Comparison of ENCODE assay signal across 8 mouse cellular contexts in genomic region chr4:130629391-130629790, GRCm38 (mm10). TPM values are rescaled to one million over a fixed set of nuclear protein-coding genes. Genes with fewer than 3 reads are reported as not detected.
DNase-seq lines count a peak whose midpoint lies in the region; ATAC-seq lines count a peak whose summit lies in the region.

No protein-coding gene starts in this region.

- no peaks in the 10 kb centered on the region for H3K27me3 ChIP-seq in embryonic facial prominence, embryonic 10.5 days (replicated peaks; ENCODE audit: low read depth, poor library complexity, severe bottlenecking)
- H3K27me3 ChIP-seq in heart, embryonic 13.5 days (replicated peaks), result no peaks in the 10 kb centered on the region
- no peaks in the 10 kb centered on the region for H3K27me3 ChIP-seq in kidney, embryonic 16.5 days (ENCODE audit: insufficient read depth, low read length)

- DNase-seq in layer of hippocampus, postnatal 10 days (ENCODE audit: low spot score in 2 of 2), result peak; percentile 15 to 23
- DNase-seq in layer of hippocampus, adult 9-11 months, result no peak
- DNase-seq in embryonic facial prominence, embryonic 10.5 days (ENCODE audit: low spot score), result peak; percentile 27
- DNase-seq in mesoderm, embryonic 11.5 days (ENCODE audit: low read depth, low spot score), result peak; percentile 66
- DNase-seq in testis, postnatal 10 days (ENCODE audit: low spot score), result peak; percentile 47
- no peak for DNase-seq in thymus, adult 18-20 months

- WGBS in embryonic facial prominence, embryonic 10.5 days, result 14% methylated on average over 4 of the region's 4 CpGs
- 6% methylated on average over 4 of the region's 4 CpGs for WGBS in heart, embryonic 13.5 days
- 4% methylated on average over 4 of the region's 4 CpGs for WGBS in kidney, embryonic 16.5 days

- peak overlapping the region; percentile 66 for H3K4me2 ChIP-seq in heart, embryonic 13.5 days
- H3K4me2 ChIP-seq in kidney, embryonic 16.5 days (replicated peaks; ENCODE audit: low read depth, low read length), result peak overlapping the region; percentile 51

- peak overlapping the region; percentile 45; the same call in 1 of the 2 replicates for H3K27ac ChIP-seq in embryonic facial prominence, embryonic 10.5 days (replicated peaks)
- H3K27ac ChIP-seq in heart, embryonic 13.5 days (replicated peaks), result peak overlapping the region; percentile 83
- peak overlapping the region; percentile 82 for H3K27ac ChIP-seq in kidney, embryonic 16.5 days (ENCODE audit: low read length)

- no peaks in the 10 kb centered on the region for H3K9me3 ChIP-seq in embryonic facial prominence, embryonic 10.5 days
- H3K9me3 ChIP-seq in heart, embryonic 13.5 days, result no peaks in the 10 kb centered on the region
- no peaks in the 10 kb centered on the region for H3K9me3 ChIP-seq in kidney, embryonic 16.5 days (ENCODE audit: low read length)

- H3K4me3 ChIP-seq in embryonic facial prominence, embryonic 10.5 days, result peak overlapping the region; percentile 41
- peak overlapping the region; percentile 41 for H3K4me3 ChIP-seq in heart, embryonic 13.5 days
- peak overlapping the region; percentile 28 for H3K4me3 ChIP-seq in kidney, embryonic 16.5 days (ENCODE audit: low read length)

- H3K36me3 ChIP-seq in embryonic facial prominence, embryonic 10.5 days (replicated peaks), result no peaks in the 10 kb centered on the region
- no peaks in the 10 kb centered on the region for H3K36me3 ChIP-seq in heart, embryonic 13.5 days
- no peaks in the 10 kb centered on the region for H3K36me3 ChIP-seq in kidney, embryonic 16.5 days (ENCODE audit: insufficient read depth, low read length)

- ATAC-seq in heart, embryonic 13.5 days (ENCODE audit: extremely low read depth, insufficient number of reproducible peaks, low FRiP score, low TSS enrichment), result peak; percentile 54; the same call in 1 of the 2 replicates
- ATAC-seq in kidney, embryonic 16.5 days (ENCODE audit: low FRiP score, low TSS enrichment), result peak; percentile 88

- peak overlapping the region; percentile 73 for H3K9ac ChIP-seq in heart, embryonic 13.5 days
- peak overlapping the region; percentile 58 for H3K9ac ChIP-seq in kidney, embryonic 16.5 days (replicated peaks; ENCODE audit: low read length)

- H3K4me1 ChIP-seq in embryonic facial prominence, embryonic 10.5 days, result peaks cover 3% of the 10 kb centered on the region; the same call in 1 of the 2 replicates
- no peaks in the 10 kb centered on the region for H3K4me1 ChIP-seq in heart, embryonic 13.5 days
- no peaks in the 10 kb centered on the region for H3K4me1 ChIP-seq in kidney, embryonic 16.5 days (ENCODE audit: insufficient read depth, low read length)

RNA-seq across cellular contexts. Expression of gene Pum1, which starts 33.7 kb away (rescaled TPM):
- total RNA-seq in layer of hippocampus, postnatal 10 days (2021), result 100 to 1,000 TPM in 1 of 2 experiments, 10 to 100 TPM in 1; 95.9 to 117 TPM
- polyA plus RNA-seq in embryonic facial prominence, embryonic 10.5 days (2016; fragmentation: Nextera tagmentation; extraction: Ambion mirVana), result 120 and 129 TPM in 2 replicates
- polyA plus RNA-seq in heart, embryonic 13.5 days (2015; fragmentation: Nextera tagmentation; extraction: Ambion mirVana), result 53.2 and 53.3 TPM in 2 replicates
- polyA plus RNA-seq in kidney, embryonic 16.5 days (2015; fragmentation: Nextera tagmentation; extraction: Ambion mirVana), result 96.8 and 106 TPM in 2 replicates

RNA-seq across cellular contexts. Expression of gene Nkain1, which starts 55.4 kb away (rescaled TPM):
- total RNA-seq in layer of hippocampus, postnatal 10 days (2021), result 10 to 100 TPM; 64.8 to 68.8 TPM
- polyA plus RNA-seq in embryonic facial prominence, embryonic 10.5 days (2016; fragmentation: Nextera tagmentation; extraction: Ambion mirVana), result 4.5 and 6.2 TPM in 2 replicates
- 0.37 and 0.72 TPM in 2 replicates for polyA plus RNA-seq in heart, embryonic 13.5 days (2015; fragmentation: Nextera tagmentation; extraction: Ambion mirVana)
- polyA plus RNA-seq in kidney, embryonic 16.5 days (2015; fragmentation: Nextera tagmentation; extraction: Ambion mirVana), result 1.0 and 1.1 TPM in 2 replicates

Comparison
In these comparisons a context has a peak if more than half of its experiments do, and no peak if none do; other contexts are left out.
1. DNase-seq: peak in layer of hippocampus, postnatal 10 days (2 of 2), embryonic facial prominence, embryonic 10.5 days (single experiment), mesoderm, embryonic 11.5 days (single experiment) and testis, postnatal 10 days (single experiment); none in layer of hippocampus, adult 9-11 months (single experiment) and thymus, adult 18-20 months (0 of 2).
2. Peak in every context shown above with its lines, with median percentiles within 50 percentile points of each other: H3K27ac ChIP-seq and H3K4me3 ChIP-seq.